Mouse (Mus musculus): ENCODE results near the gene Dynlt1b. TPM values are rescaled to one million over a fixed set of nuclear protein-coding genes. Genes with fewer than 3 reads are reported as not detected.
"Not testable (repeated sequence)": the region's sequence is repeated elsewhere in the genome, so short reads cannot be mapped to it uniquely, and the experiment has no call there.

Gene Dynlt1b
- total RNA-seq, 1 experiment from 2014 or later, result 180 TPM

- ATAC-seq (ENCODE audit: extremely low read depth, insufficient number of reproducible peaks, low FRiP score, poor library complexity, severe bottlenecking), result not testable (repeated sequence)
These were observed 8.2 kb upstream of the Dynlt1b start for GRCm38 (mm10) chr17:6421547-6422326.

DNA sequence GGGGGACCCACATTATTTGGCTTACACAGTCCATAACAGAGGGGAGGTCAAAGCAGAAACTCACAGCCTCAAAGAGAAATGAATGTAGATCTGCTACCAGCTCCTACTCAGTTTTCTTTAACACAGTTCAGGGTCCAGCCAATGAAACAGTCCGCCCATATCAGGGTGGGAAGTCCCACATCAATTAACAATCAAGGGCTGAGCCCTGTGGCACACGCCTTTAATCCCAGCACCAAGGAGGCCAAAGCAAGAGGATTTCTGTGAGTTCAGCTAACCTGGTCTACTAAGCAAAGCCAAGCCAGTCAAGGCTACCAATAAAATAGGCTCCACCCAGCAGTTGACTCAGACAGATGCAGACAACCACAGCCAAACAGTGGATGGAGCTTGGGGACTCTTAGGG, 7.5 kb upstream of the Dynlt1b start:
- ATAC-seq (ENCODE audit: extremely low read depth, insufficient number of reproducible peaks, low FRiP score, poor library complexity, severe bottlenecking), result not testable (repeated sequence)

DNA sequence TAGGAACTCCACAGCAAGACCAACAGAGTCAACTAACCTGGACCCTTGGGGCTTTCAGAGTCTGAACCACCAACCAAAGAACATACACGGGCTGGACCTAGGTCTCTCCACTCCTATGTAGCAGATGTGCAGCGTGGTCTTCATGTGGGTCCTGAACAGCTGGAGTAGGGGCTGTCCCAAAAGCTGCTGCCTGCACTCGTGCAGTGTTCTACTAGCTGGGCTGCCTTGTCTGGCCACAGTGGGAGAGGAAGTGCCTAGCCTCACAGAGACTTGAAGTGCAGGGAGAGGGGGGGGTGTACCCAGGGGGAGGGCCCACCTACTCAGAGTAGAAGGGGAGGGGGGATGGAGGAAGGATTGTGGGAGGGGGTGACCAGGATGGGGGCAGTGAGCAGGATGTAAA, 7.1 kb upstream of the Dynlt1b start:
- not testable (repeated sequence) for ATAC-seq (ENCODE audit: extremely low read depth, insufficient number of reproducible peaks, low FRiP score, poor library complexity, severe bottlenecking)

DNA sequence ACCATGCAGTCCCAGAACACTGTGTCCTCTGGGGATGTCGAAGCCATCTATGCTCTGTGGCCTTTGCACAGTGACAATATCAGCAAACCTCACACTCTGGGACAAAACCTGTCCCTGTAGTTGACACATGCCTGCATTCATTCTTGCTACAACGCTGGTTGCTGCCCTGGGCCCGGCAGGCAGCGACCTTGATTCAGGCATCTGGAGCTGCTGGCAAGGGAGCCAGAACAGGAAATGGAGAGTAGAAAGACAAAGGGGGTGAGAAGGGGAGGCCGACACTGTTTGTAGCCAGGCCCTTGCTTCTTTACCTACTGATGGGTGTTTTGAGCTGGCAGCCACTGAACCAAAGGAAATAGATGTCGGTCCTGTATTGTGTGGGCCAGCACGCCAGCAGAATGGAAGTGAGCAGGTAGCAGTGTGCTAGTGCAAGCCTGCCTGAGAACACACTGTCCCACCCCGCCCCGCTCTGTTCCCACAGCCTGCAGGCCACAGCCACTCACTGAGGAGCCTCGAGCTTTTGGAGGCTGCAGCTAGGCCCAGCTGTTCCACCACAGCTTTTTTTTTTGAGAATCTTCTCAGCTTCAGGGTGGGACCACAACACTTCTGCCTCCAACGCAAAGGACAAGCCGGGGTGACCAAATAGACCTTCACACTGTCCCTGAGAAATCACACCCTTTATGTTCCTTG, 5.5 kb upstream of the Dynlt1b start:
- ATAC-seq (ENCODE audit: extremely low read depth, insufficient number of reproducible peaks, low FRiP score, poor library complexity, severe bottlenecking), result not testable (repeated sequence)

DNA sequence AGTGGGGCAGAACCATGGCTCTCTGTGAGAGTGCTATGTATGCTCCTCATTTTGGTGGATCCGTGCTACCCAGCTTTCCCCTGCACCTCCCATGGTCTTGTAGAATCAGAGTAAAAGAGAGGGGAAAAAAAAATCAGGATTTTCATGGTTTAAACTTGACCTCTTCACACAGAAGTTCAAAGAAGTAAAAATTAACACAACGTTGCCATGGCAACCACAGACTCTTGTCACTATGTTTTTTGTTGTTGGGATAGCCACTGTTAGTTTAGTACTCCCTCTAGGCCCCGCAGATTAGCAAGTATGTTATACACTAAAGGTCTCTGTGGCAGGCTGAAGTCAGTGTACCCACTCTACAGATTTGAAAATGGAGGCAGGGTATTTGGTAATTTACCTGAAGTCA, 4.6 kb upstream of the Dynlt1b start:
- not testable (repeated sequence) for ATAC-seq (ENCODE audit: extremely low read depth, insufficient number of reproducible peaks, low FRiP score, poor library complexity, severe bottlenecking)

DNA sequence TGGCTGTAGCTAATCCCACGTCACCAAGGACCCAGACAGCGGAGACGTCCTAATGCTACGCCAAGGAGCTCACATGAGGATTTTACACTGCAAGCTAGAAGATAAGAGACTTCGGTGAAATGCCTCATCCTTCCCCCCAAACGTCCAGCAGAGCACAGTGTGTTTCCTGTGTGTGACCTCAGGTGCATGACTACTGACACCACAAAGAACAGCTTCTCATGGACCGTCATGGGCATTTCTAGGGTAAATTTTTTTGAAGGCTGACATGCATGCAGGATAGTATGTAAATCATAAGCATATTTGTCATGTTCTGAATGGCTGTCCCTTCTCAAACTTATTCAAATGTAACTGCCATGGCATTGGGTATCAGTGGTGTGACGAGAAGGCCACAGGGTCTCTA, 3.0 kb upstream of the Dynlt1b start:
- not testable (repeated sequence) for ATAC-seq (ENCODE audit: extremely low read depth, insufficient number of reproducible peaks, low FRiP score, poor library complexity, severe bottlenecking)

DNA sequence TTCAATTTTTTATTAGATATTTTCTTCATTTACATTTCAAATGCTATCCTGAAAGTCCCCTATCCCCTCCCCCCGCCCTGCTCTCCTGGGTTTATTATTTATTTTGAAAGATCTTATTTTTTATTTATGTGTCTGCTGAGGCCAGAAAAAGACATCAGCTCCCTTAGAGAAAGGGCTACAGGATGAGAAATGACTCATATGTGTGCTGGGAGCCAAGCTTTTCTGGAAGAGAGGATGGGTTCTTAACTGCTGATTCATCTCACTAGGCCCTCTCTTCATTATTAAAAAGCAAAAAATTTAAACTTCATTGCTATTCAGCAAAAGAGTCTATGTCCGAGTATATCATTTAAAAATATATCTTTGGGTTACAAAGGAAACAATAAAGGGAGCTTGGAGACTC, 986 bp upstream of the Dynlt1b start:
- not testable (repeated sequence) for ATAC-seq (ENCODE audit: extremely low read depth, insufficient number of reproducible peaks, low FRiP score, poor library complexity, severe bottlenecking)

DNA sequence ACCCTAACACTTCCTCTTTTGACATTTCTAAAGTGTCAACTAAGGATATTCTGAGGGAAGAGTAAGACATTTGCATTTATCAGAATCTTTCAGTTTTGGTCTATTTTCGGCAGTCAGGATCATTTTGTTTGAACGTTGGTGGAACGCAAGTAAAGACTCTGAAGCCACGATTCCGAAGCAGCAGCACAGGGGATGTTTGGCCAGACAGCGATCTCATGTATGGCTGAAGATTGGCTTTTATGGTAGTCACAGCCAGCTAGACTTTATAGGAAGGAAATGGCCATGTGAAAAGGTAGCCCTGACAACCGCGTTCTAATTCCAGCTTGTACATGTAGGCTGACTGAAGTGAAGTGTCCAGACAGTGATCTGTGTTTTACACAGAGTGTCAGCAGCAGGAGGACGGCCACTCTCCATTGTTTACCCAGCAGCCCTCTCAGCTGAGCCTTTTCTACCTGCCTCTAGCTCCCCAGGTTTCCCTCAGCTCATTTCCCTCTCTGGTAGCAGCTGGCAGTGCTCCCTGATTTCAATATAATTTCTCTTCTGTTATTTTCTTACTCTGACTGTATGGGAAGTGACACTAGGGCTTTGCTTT, 594 bp downstream of the Dynlt1b start:
- not testable (repeated sequence) for ATAC-seq (ENCODE audit: extremely low read depth, insufficient number of reproducible peaks, low FRiP score, poor library complexity, severe bottlenecking)

DNA sequence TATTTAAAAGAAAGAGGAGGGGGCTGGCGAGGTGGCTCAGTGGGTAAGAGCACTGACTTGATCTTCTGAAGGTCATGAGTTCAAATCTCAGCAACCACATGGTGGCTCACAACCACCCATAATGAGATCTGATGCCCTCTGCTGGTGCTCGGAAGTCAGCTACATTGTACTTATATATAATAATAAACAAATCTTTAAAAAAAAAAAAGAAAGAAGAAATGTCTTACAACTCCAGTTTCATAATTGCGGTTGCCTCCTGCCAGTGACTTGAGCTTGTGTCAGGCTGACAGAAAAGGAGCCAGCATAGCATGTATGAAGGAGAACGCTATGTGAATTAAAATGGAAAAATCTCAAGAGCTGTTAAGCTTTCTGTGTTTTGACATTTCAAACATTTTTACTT, 2.5 kb downstream of the Dynlt1b start:
- not testable (repeated sequence) for ATAC-seq (ENCODE audit: extremely low read depth, insufficient number of reproducible peaks, low FRiP score, poor library complexity, severe bottlenecking)

DNA sequence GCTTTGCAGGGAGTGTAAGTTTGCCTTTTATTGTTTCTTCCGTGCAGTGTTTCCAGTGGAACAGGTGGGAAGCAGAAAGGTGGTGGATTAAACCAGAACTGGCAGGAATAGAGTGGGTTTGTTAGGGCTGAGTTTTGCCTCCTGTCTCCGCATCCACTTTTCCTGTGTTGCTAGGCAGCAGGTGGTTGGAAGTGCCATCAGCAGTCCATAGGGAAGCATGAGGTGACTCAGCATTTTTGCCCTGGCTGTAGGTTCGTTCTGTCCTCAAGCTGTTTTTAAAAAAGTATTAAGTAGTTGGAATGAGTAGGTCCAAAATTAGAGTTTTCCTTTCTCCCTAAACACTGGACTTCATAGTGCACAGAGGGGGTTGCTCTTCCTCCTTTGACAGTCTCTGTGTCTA, 3.8 kb downstream of the Dynlt1b start:
- ATAC-seq (ENCODE audit: extremely low read depth, insufficient number of reproducible peaks, low FRiP score, poor library complexity, severe bottlenecking), result not testable (repeated sequence)

DNA sequence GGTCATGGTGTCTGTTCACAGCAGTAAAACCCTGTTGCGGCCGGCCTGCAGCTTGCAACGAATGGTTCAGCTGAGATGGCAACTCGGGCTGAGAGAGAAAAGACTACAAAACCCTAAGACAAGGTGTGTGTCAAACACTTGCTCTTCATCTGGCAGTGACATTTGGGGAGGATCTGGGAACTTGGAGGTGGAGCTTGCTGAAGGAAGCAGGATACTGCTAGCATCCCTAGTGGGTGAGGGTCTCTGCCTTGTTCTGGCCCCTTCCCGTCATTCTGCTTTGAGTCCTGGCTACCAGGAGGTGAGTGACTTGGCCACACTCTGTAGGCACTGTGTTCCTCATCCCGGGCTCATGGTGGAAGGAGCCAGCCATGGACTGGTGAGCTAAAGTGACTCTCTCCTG, 8.2 kb downstream of the Dynlt1b start:
- ATAC-seq (ENCODE audit: extremely low read depth, insufficient number of reproducible peaks, low FRiP score, poor library complexity, severe bottlenecking), result not testable (repeated sequence)

DNA sequence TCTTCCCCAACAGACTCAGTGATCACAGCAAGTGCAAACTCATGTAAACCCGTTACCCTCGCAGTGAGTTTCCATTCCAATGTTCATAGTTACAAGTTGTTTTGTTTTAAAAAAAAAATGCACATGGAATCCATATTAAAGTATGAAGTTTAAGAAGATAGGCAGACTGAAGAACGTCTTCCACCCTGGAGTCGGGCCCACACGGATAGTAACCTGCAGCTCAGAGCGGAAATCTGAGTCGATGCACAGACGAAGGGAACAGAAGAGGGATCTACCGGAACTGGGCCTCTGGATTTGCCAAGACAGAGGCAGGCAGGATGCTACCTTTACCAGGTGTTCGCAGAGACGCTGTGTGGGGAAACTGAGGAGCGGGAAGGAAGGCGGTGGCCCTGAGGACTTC, 10.0 kb downstream of the Dynlt1b start:
- not testable (repeated sequence) for ATAC-seq (ENCODE audit: extremely low read depth, insufficient number of reproducible peaks, low FRiP score, poor library complexity, severe bottlenecking)

DNA sequence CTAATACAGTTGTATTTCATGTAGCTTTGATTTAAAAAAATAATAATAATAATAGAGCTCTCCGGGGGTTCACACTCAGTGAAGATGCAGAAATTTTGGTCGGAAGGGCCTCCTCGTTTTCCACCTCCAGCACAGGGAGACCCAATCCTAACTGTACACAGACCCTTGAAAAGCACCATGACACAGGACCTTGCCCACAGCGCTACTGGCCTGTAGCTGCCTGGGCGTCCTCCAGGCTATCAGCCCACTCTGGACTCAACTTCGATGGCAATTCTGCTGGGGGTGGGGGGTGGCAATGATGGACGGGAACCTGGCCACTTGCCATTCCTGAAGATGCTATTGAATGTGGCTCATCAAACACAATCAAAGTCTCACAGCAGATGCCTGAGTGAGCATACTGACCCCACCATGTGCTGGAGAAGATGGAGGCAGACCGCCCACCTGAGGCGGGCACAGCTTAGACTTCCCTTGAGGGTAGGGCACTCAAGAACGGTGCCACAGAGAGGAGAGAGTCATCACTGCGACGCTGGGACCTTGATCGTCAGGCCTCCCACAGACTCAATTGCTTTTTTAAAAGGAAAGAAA, 10.7 kb downstream of the Dynlt1b start:
- not testable (repeated sequence) for ATAC-seq (ENCODE audit: extremely low read depth, insufficient number of reproducible peaks, low FRiP score, poor library complexity, severe bottlenecking)

GRCm38 (mm10) chr17:6441254-6441653, 11.3 kb downstream of the Dynlt1b start:
- not testable (repeated sequence) for ATAC-seq (ENCODE audit: extremely low read depth, insufficient number of reproducible peaks, low FRiP score, poor library complexity, severe bottlenecking)

DNA sequence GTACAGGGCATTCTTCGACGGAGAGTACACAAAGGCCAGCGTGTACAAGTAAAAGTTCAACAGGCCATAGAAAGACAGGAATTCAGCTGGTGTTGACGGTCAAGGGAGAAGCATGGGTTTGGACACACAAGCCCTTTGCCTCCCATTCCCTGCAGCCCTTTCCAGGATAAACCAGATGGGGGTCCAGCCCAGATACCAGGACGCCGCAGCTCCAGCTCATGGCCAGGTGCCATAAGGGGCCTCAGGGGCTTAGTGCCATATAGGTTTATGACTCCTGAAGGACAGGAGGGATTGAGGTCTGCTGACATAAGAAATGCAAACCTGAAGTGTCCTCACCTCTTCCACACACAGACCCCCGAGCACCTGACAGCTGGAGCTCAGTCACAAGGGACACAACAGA, 12.6 kb downstream of the Dynlt1b start:
- ATAC-seq (ENCODE audit: extremely low read depth, insufficient number of reproducible peaks, low FRiP score, poor library complexity, severe bottlenecking), result not testable (repeated sequence)

DNA sequence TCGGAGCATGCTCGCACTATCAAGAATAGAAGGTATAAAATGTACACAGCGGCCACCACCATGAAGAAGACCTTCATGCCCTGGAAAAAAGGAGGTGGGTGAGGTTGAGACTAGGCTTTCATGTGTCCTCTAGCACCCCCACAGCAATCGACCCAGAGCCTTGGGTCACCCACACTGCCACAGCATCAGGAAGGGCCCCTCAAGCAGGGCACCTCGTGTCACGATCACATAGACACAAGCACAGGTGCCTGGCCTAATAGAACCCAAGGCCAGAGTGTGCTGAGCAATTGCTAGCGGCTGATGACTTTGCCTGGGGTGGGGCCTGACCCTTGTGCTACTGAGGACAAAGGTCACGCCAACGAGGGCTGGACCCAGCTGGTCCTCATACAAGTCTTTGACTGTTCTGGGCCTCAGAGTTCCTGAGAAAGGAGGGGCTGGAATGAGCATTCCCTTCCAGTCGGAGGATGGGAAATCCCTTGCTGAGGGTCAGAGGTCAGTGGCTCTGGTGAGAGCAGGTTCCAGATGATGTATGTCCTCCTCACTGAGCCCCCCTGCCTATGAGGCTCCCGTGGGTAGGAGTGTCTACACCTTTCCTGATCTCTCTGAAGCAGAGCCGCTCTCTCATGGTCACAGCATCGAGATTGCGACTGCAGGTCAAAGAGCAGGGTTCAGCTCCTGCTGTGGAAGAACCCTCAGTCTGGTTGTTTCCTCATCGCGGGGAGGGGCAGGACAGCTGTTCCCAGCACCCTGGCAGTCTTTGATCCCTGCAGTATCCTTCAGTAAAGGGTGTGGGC, 16.1 kb downstream of the Dynlt1b start:
- ATAC-seq (ENCODE audit: extremely low read depth, insufficient number of reproducible peaks, low FRiP score, poor library complexity, severe bottlenecking), result not testable (repeated sequence)

DNA sequence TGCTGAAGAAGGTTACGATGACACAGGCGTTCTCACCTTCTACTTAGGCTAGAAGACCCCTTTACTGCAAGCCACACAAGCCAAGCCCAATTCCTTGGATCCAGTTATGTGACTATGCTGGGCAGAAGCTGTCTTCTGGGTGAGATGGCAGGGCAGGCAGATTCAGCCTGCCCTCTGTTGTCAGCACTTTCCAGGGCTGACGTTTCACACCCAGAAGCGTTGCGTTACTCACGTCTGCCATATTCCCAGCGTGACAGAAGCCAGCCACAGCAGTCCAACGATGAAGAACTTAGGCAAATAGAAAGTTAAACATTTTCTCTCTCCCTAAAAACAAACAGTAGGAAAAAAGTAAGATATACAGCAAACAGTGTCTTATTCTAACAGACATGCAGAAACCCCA, 18.4 kb downstream of the Dynlt1b start:
- ATAC-seq (ENCODE audit: extremely low read depth, insufficient number of reproducible peaks, low FRiP score, poor library complexity, severe bottlenecking), result not testable (repeated sequence)

DNA sequence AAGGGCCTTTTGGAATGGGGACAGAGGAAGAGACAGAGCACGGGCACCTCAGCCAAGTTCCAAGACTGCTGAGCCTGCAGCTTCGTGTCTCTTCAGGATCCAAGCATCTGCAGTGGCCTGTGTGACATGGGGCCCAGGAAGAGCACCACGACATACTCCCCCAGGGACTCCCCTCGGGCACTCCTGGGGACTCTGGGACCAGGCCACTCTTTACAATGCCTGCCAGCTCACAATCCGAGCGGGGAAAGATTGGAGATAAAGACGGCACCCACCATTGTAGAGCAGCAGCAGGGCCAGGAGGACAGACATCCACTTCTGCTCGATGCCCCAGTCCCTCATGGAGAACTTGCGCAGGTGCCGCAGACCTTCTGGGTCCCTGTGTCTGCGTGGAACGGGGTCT, 19.3 kb downstream of the Dynlt1b start:
- not testable (repeated sequence) for ATAC-seq (ENCODE audit: extremely low read depth, insufficient number of reproducible peaks, low FRiP score, poor library complexity, severe bottlenecking)

DNA sequence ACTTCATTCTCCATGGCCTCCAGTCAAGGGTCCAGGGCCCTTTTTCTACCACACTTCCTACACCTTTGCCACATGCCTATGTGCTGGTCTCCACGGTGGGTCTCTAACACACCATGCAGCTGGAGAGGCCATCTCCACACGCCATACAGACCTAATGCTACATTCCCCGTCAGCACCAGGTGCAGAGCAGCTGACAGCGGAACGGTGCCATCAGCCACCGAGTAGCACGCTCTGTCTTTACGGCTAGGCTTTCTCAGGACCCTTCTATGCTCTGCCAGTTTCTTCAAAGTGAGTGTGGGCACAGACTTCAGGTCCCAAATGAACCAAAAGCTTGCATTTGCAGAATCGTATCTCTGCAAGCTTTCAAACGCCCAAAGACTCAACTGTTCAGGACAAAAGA, 21.3 kb downstream of the Dynlt1b start:
- ATAC-seq (ENCODE audit: extremely low read depth, insufficient number of reproducible peaks, low FRiP score, poor library complexity, severe bottlenecking), result not testable (repeated sequence)

Measured in neutrophil, adult 5-6 weeks (primary cell).